Mouse (Mus musculus) G1E (cell line): Measurements from ENCODE around the gene Parp16.

Source experiments
- CTCF ChIP-seq: IDR thresholded peaks from 2 replicates; pipeline ENCODE4 v1.5.1; 2012; ENCODE audit warnings: low read depth, low read length, inconsistent platforms, mixed read lengths
- GATA1 ChIP-seq: IDR thresholded peaks from 2 replicates; pipeline ENCODE4 v1.6.1; 2012; ENCODE audit warnings: borderline replicate concordance, low read length, inconsistent platforms, mixed read lengths
- GATA2 ChIP-seq: IDR thresholded peaks from 2 replicates; pipeline ENCODE4 v1.6.1; 2012; ENCODE audit warnings: low read depth, low read length, inconsistent platforms, borderline replicate concordance
- POLR2AphosphoS5 ChIP-seq: IDR thresholded peaks from 2 replicates; pipeline ENCODE4 v1.6.1; 2012; ENCODE audit warnings: low read depth, low read length, inconsistent platforms; ENCODE audit not compliant: insufficient replicate concordance
- TAL1 ChIP-seq: conservative IDR thresholded peaks from 2 replicates; pipeline ENCODE4 v1.6.1; 2012; ENCODE audit warnings: low read depth, low read length, inconsistent platforms, mixed read lengths

DNA sequence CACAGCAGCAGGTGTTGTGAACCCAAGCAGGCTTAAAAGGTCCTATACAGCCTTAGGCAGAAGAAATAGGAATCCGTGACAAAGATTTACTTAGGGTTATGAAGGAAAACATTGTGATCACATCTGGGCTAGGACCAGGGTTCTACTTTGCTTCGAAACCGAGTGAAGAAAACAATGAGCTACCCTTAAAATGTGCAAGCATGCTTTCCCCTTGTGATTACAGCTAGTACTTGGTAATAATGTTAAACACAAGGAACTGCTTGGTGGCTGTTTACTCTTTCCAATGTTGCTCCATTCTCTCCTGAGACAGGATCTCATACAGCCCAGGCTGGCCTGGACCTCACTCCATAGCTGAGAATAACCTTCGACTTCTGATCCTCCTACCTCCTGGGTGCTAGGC, 34.0 kb upstream of the Parp16 start:
- no peak for TF ChIP-seq CTCF
- TF ChIP-seq GATA1: no peak
- no peak for TF ChIP-seq POLR2AphosphoS5
- TF ChIP-seq TAL1: no peak
- no peak for TF ChIP-seq GATA2
